Mouse (Mus musculus): Measurements from ENCODE around the gene Gucy2c.

DNA sequence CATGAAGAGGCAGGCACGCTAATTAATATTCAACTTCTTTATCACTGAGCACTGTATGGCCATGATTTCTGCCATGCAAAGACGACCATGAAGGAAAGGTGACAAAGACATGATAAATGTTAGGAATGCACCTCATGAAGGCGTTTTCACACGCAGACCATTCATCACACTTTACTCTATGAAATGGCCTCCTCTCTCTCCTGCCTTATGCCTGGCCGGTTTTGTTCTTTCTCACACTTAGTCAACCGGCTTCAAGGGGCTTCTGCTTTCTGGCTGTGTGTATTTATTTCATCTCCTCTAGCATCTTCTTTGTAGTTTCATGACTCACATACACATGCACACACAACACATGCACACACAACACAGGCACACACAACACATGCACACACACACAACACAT, 19.7 kb upstream of the Gucy2c start:
- TF ChIP-seq TAL1 (IDR thresholded peaks at IDR 0.05; ENCODE audit: low read length) (no peak), GATA1 (IDR thresholded peaks at IDR 0.05; ENCODE audit: low read length) (no peak)
